Mouse (Mus musculus) hindbrain, embryonic 14.5 days (tissue): ENCODE measurements around the gene Stat5b. TPM values are rescaled to one million over a fixed set of nuclear protein-coding genes. Genes with fewer than 3 reads are reported as not detected.

Experiments
- ATAC-seq: fragments of 200-750 bp; cut with Nextera tagmentation; 2 replicates; pipeline ENCODE4 v1.8.0; 2017; ENCODE audit warnings: moderate number of reproducible peaks, mild to moderate bottlenecking, moderate TSS enrichment, moderate library complexity; ENCODE audit not compliant: low FRiP score
- DNase-seq: peaks from one replicate; pipeline ENCODE4 v3.0.0-alpha.2; 2015; ENCODE audit warnings: low spot score
- H3K27ac ChIP-seq: fragments of 300-500 bp; sonication (generic); 2 replicates; pipeline ENCODE4 v1.5.1; 2014; ENCODE audit warnings: mild to moderate bottlenecking, moderate library complexity
- H3K27me3 ChIP-seq: fragments of 300-500 bp; sonication (generic); 2 replicates; pipeline ENCODE4 v1.6.1; 2014; ENCODE audit warnings: mild to moderate bottlenecking, low read length, mixed read lengths; ENCODE audit not compliant: control insufficient read depth, insufficient read depth
- H3K36me3 ChIP-seq: fragments of 300-500 bp; sonication (generic); replicated peaks from 2 replicates; pipeline ENCODE4 v1.6.1; 2014; ENCODE audit not compliant: control insufficient read depth, insufficient read depth
- H3K4me1 ChIP-seq: fragments of 300-500 bp; sonication (generic); replicated peaks from 2 replicates; pipeline ENCODE4 v1.6.1; 2014; ENCODE audit warnings: antibody characterized with exemption, low read length, mixed read lengths; ENCODE audit not compliant: control insufficient read depth, insufficient read depth
- H3K4me2 ChIP-seq: fragments of 300-500 bp; sonication (generic); replicated peaks from 2 replicates; pipeline ENCODE4 v1.6.1; 2014; ENCODE audit warnings: mild to moderate bottlenecking, moderate library complexity
- H3K4me3 ChIP-seq: fragments of 300-500 bp; sonication (generic); replicated peaks from 2 replicates; pipeline ENCODE4 v1.5.1; 2014; ENCODE audit warnings: mild to moderate bottlenecking, low read length
- H3K9ac ChIP-seq: fragments of 300-500 bp; sonication (generic); 2 replicates; pipeline ENCODE4 v1.6.1; 2014
- H3K9me3 ChIP-seq: fragments of 300-500 bp; sonication (generic); 2 replicates; pipeline ENCODE4 v1.6.1; 2016; ENCODE audit warnings: low read length; ENCODE audit not compliant: control insufficient read depth
- WGBS: fragments of 180-500 bp; shearing (Covaris S2); extraction: QIAGEN DNeasy Blood & Tissue Kit; methylation state at CpG from one replicate; pipeline ENCODE4 v1.1.7; 2014; 5-methylcytosine and 5-hydroxymethylcytosine counted together
- polyA plus RNA-seq: library from polyadenylated mRNA; unstranded; fragments of >200 nt; fragmentation: Nextera tagmentation; extraction: Ambion mirVana; gene quantifications from 2 replicates; pipeline ENCODE4 v1.2.1, GENCODE M21; 2014

Gene Stat5b
- polyA plus RNA-seq, 1 experiment from 2014 or later = 19.0 TPM

- Histone ChIP-seq H3K4me3 (no peak overlapping the region), H3K9ac (no peak overlapping the region), H3K4me1 (peaks cover 9% of the 10 kb centered on the region), H3K36me3 (peaks cover 26% of the 10 kb centered on the region), H3K9me3 (no peaks in the 10 kb centered on the region), H3K4me2 (no peak overlapping the region), H3K27ac (no peak overlapping the region), H3K27me3 (no peaks in the 10 kb centered on the region)
- ATAC-seq = no peak
- WGBS = 78% methylated on average over 6 of the region's 6 CpGs
- DNase-seq = no peak
Observed at GRCm38 (mm10) chr11:100741348-100741747, 109.2 kb downstream of the Stat5b start.

DNA sequence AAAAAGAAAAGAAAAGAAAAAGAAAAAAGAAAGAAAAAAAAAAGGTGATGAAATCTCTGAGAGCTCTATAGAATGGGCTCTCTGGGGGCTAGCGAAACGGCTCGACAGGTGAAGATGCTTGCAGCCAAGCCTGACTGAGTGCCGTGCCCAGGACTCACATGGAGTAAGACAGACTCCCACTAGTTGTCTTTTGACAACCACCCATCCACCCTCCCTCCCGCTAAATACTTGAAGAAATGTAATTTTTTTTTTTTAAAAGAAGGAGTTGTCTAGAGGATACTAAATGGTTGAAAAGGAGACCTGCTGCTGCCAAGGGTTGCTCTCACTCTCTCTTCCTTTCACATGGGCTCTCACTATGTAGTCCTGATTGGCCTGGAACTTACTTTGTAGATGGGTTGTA is 111.8 kb downstream of the Stat5b start:
- DNase-seq = no peak
- Histone ChIP-seq H3K27ac (peak overlapping the region; percentile 79; the same call in 1 of the 2 replicates), H3K9ac (peak overlapping the region; percentile 68), H3K27me3 (no peaks in the 10 kb centered on the region), H3K9me3 (no peaks in the 10 kb centered on the region), H3K36me3 (peaks cover 21% of the 10 kb centered on the region), H3K4me1 (peaks cover 9% of the 10 kb centered on the region), H3K4me2 (peak overlapping the region; percentile 55), H3K4me3 (peak overlapping the region; percentile 89)
- WGBS = 12% methylated on average over 5 of the region's 5 CpGs
- no peak for ATAC-seq

DNA sequence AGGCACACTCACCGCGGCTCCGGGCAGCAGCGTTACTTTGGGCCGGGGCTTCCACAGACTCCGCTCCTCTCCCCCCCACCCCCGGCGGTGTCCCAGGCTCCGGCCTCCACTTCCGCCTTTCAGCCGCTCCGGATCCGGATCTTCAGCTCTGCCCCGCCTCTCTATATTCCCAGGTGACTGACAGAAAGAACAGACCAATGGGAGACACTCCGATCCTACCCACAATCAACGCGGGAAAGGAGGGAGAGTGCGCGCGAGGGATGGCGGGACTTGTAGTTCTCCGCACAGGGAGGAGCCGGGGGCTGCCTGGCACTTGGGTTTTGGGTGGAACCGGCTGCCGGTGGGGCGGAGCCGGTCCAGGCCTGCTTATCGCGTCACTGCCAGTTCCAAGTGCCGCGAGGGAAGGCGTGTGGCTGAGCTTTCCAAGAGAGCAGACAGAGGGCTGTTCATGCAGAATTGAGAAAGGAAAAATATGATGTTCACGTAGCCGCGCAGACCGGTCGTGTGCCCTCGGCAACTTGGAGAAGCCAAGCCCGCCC is 112.4 kb downstream of the Stat5b start, which contains the start of gene Rab5c:
Gene Rab5c (minus strand): TSS at position 150 of the 539 bp plus-strand sequence.
- Histone ChIP-seq H3K9ac (peak within 1 kb of the TSS; percentile 93), H3K4me1 (peaks cover 9% of the 10 kb centered on the region), H3K4me2 (peak within 1 kb of the TSS; percentile 76), H3K4me3 (peak within 1 kb of the TSS; percentile 89), H3K9me3 (no peaks in the 10 kb centered on the region), H3K27ac (peak within 1 kb of the TSS; percentile 79), H3K36me3 (peaks cover 19% of the 10 kb centered on the region), H3K27me3 (no peaks in the 10 kb centered on the region)
- WGBS = under 1% methylated on average over 38 of the region's 39 CpGs
- ATAC-seq = peak; percentile 99
- peak; percentile 97 for DNase-seq

- Histone ChIP-seq H3K4me1 (peaks cover 9% of the 10 kb centered on the region), H3K4me2 (peak overlapping the region; percentile 76), H3K27me3 (no peaks in the 10 kb centered on the region), H3K9ac (peak overlapping the region; percentile 93), H3K27ac (peak overlapping the region; percentile 30; the same call in 1 of the 2 replicates), H3K9me3 (no peaks in the 10 kb centered on the region), H3K36me3 (peaks cover 10% of the 10 kb centered on the region), H3K4me3 (peak overlapping the region; percentile 89)
- no peak for ATAC-seq
- WGBS = 2% methylated on average over 13 of the region's 13 CpGs
- no peak for DNase-seq
Observed at GRCm38 (mm10) chr11:100737105-100737733, 113.3 kb downstream of the Stat5b start.

DNA sequence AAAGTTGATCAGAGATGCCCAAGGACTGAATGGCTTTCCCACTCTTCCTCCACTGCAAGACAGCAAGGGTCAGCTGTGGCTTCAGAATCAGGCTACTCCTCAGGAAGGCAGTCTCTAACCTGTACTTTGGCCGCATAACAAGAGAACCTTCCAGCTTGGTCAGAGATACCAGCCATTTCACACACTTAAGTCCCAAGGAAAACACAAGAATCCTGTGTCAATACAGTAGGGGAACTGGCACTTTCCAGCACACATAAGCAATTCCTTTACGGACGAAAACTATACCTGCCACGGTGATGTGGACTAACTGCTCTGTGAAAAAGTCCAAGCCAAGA is 113.8 kb downstream of the Stat5b start:
- Histone ChIP-seq H3K27ac (no peak overlapping the region), H3K27me3 (no peaks in the 10 kb centered on the region), H3K4me1 (peaks cover 9% of the 10 kb centered on the region), H3K4me2 (peak overlapping the region; percentile 76), H3K9me3 (no peaks in the 10 kb centered on the region), H3K4me3 (peak overlapping the region; percentile 89), H3K36me3 (peaks cover 8% of the 10 kb centered on the region), H3K9ac (peak overlapping the region; percentile 93; the same call in 1 of the 2 replicates)
- 85% methylated on average over 4 of the region's 4 CpGs for WGBS
- no peak for ATAC-seq
- no peak for DNase-seq

- Histone ChIP-seq H3K27me3 (no peaks in the 10 kb centered on the region), H3K4me3 (peak overlapping the region; percentile 89; the same call in 1 of the 2 replicates), H3K27ac (no peak overlapping the region), H3K4me1 (peaks cover 9% of the 10 kb centered on the region), H3K9me3 (no peaks in the 10 kb centered on the region), H3K9ac (0 out of 2 replicates have a peak overlapping the region, but pooled peaks have one; percentile 93), H3K36me3 (peaks cover 2% of the 10 kb centered on the region; the same call in 1 of the 2 replicates), H3K4me2 (no peak overlapping the region)
- no peak for ATAC-seq
- DNase-seq = no peak
- 87% methylated on average over 14 of the region's 14 CpGs for WGBS
Observed at GRCm38 (mm10) chr11:100735954-100736745, 114.4 kb downstream of the Stat5b start.

- Histone ChIP-seq H3K4me2 (no peak overlapping the region), H3K27me3 (no peaks in the 10 kb centered on the region), H3K9me3 (no peaks in the 10 kb centered on the region), H3K9ac (no peak overlapping the region), H3K27ac (no peak overlapping the region), H3K4me1 (peaks cover 9% of the 10 kb centered on the region), H3K4me3 (no peak overlapping the region), H3K36me3 (no peaks in the 10 kb centered on the region; the same call in 1 of the 2 replicates)
- DNase-seq (no peak), ATAC-seq (no peak)
- WGBS = 90% methylated on average over 9 of the region's 9 CpGs
Observed at GRCm38 (mm10) chr11:100735134-100735865, 115.2 kb downstream of the Stat5b start.
